Mouse (Mus musculus): Measurements from ENCODE around the gene Arhgap17. TPM values are rescaled to one million over a fixed set of nuclear protein-coding genes. Genes with fewer than 3 reads are reported as not detected.

Gene Arhgap17
- 24.0 and 27.0 TPM in 2 replicates for polyA plus RNA-seq (2016; fragmentation: Nextera tagmentation; extraction: Ambion mirVana)

DNA sequence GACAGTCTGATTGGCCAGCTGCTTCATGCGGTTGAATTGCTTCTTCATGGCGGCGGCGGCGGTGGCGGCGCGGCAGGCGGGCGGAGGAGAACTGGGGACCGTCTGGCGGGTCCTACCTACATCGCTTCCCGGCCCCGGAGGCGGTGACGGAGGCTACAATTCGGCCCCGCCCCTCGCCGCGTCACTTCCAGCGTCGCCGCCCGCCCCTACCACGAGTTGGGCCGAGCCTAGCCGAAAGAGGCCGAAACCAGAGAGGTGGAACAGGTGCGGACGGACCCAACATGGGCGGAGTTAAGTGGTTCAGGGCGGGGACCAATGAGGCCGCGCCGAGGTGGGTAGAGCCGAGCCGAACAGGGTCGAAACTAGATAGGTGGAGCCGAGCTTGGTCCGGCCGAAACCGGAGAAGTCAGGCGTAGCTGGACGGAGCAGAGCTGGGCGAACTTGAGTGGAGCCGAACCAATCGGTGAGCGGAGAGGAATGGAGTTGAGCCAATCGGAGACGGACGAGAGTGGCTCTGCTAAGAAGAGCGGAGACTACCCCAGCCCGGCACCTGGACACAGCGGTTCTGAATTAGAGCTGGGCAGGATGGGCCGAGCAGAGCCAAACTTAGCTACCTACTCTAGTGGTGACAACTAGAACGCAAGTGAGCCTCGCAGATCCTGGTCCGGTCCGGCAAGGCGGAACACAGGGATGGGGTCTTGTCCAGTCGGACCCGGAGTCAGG lies at the start of gene Arhgap17, which contains the start of gene Lcmt1:
Arhgap17 (minus strand) TSS at position 157 of the 723 bp plus-strand sequence.
Lcmt1 (plus strand) TSS at position 26 of the 723 bp plus-strand sequence.
- H3K36me3 ChIP-seq: no peaks in the 10 kb centered on the region
- H3K27ac ChIP-seq: peak within 1 kb of the TSS; percentile 96
- DNase-seq (ENCODE audit: low spot score): peak; percentile 99
- H3K9me3 ChIP-seq: no peaks in the 10 kb centered on the region
- no peaks in the 10 kb centered on the region for H3K27me3 ChIP-seq (ENCODE audit: insufficient read depth, poor library complexity, severe bottlenecking)
- H3K4me3 ChIP-seq: peak within 1 kb of the TSS; percentile 66
- under 1% methylated on average over 64 of the region's 64 CpGs for WGBS
- peaks cover 44% of the 10 kb centered on the region for H3K4me1 ChIP-seq

- Histone ChIP-seq H3K9me3 (no peaks in the 10 kb centered on the region), H3K36me3 (peaks cover 27% of the 10 kb centered on the region), H3K4me1 (no peaks in the 10 kb centered on the region), H3K27me3 (ENCODE audit: insufficient read depth, poor library complexity, severe bottlenecking) (no peaks in the 10 kb centered on the region), H3K4me3 (no peak overlapping the region), H3K27ac (no peak overlapping the region)
- no peak for DNase-seq (ENCODE audit: low spot score)
- 89% methylated on average over 3 of the region's 3 CpGs for WGBS
Measured at GRCm38 (mm10) chr7:123417661-123418060, 47.9 kb upstream of the Arhgap17 start.

DNA sequence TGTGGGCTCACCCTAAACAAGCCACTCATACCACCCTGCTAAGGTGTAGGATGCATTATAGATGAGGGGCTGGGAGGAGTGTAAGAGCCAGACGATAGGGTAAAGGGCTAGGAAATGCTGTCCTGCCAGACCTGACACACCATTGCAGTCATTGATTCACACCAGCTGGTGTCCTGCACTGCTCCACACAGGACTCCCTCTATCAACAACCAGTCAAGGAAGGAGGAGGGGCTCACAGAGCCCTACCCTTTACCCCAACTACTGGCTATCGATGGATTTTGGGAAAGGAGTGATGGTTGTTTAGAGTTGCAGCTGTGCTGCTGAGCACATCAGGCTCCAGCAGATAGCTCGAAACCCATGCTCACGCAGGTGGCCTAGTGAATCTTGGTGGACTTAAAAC lies 47.1 kb upstream of the Arhgap17 start:
- no peaks in the 10 kb centered on the region for H3K9me3 ChIP-seq
- H3K27ac ChIP-seq: no peak overlapping the region
- no peaks in the 10 kb centered on the region for H3K4me1 ChIP-seq
- 73% methylated on average over 4 of the region's 4 CpGs for WGBS
- no peak overlapping the region for H3K4me3 ChIP-seq
- DNase-seq (ENCODE audit: low spot score): no peak
- no peaks in the 10 kb centered on the region for H3K27me3 ChIP-seq (ENCODE audit: insufficient read depth, poor library complexity, severe bottlenecking)
- peaks cover 23% of the 10 kb centered on the region for H3K36me3 ChIP-seq

DNA sequence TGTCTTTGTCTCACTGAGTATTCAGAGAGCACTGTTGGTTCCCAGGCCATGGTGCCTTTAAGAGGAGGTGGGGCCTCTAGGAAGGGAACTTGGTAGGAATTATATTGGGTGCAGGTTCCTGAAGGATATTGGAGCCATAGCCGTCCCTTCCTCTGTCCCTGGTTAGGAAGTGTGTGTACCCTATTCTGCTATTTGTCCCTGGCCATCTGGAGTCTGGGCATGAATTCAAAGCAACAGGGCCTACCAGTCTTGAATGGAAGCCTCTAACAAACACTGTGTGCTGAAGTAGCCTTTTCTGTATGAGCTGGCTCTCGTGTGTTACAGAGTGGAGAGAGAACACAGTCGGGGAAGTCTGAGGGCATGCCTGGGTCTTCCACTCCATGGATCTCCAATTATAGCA lies 42.4 kb upstream of the Arhgap17 start:
- no peak for DNase-seq (ENCODE audit: low spot score)
- no peaks in the 10 kb centered on the region for H3K9me3 ChIP-seq
- no peak overlapping the region for H3K4me3 ChIP-seq
- H3K36me3 ChIP-seq: peaks cover 16% of the 10 kb centered on the region
- WGBS: 84% methylated on average over 3 of the region's 3 CpGs
- no peak overlapping the region for H3K27ac ChIP-seq
- H3K27me3 ChIP-seq (ENCODE audit: insufficient read depth, poor library complexity, severe bottlenecking): no peaks in the 10 kb centered on the region
- H3K4me1 ChIP-seq: no peaks in the 10 kb centered on the region; the same call in 1 of the 2 replicates

- DNase-seq (ENCODE audit: low spot score): no peak
- Histone ChIP-seq H3K4me1 (no peaks in the 10 kb centered on the region; the same call in 1 of the 2 replicates), H3K4me3 (no peak overlapping the region), H3K27me3 (ENCODE audit: insufficient read depth, poor library complexity, severe bottlenecking) (no peaks in the 10 kb centered on the region), H3K27ac (no peak overlapping the region), H3K36me3 (peaks cover 16% of the 10 kb centered on the region), H3K9me3 (no peaks in the 10 kb centered on the region)
- WGBS: 61% methylated on average over 1 of the region's 1 CpGs
Measured at GRCm38 (mm10) chr7:123411109-123411508, 41.4 kb upstream of the Arhgap17 start.

DNA sequence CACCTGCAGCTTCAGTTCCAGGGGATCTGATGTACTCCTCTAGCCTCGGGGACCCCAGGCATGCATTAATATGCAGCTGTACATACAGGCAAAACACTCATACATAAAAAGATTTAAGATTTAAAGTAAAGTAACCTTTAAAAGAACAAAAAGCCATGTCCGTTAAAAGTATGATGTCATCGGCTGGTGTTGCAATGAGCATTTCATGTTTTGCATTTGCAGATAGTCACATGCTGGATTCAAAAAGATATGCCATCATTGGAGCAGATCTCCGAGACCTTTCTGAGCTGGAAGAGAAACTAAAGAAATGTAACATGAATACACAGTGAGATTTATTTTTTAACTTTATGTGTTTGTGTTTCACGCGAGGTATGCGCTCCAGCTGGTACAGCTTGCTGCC lies 40.8 kb upstream of the Arhgap17 start:
- H3K27ac ChIP-seq: no peak overlapping the region
- WGBS: 93% methylated on average over 7 of the region's 7 CpGs
- H3K36me3 ChIP-seq: peaks cover 16% of the 10 kb centered on the region
- no peak overlapping the region for H3K4me3 ChIP-seq
- H3K4me1 ChIP-seq: peaks cover 5% of the 10 kb centered on the region; the same call in 1 of the 2 replicates
- H3K9me3 ChIP-seq: no peaks in the 10 kb centered on the region
- no peak for DNase-seq (ENCODE audit: low spot score)
- H3K27me3 ChIP-seq (ENCODE audit: insufficient read depth, poor library complexity, severe bottlenecking): no peaks in the 10 kb centered on the region

- Histone ChIP-seq H3K36me3 (peaks cover 31% of the 10 kb centered on the region), H3K27ac (no peak overlapping the region), H3K9me3 (no peaks in the 10 kb centered on the region), H3K4me1 (peaks cover 16% of the 10 kb centered on the region; the same call in 1 of the 2 replicates), H3K4me3 (no peak overlapping the region), H3K27me3 (ENCODE audit: insufficient read depth, poor library complexity, severe bottlenecking) (no peaks in the 10 kb centered on the region)
- WGBS: 89% methylated on average over 4 of the region's 4 CpGs
- no peak for DNase-seq (ENCODE audit: low spot score)
Measured at GRCm38 (mm10) chr7:123406988-123407387, 37.3 kb upstream of the Arhgap17 start.

DNA sequence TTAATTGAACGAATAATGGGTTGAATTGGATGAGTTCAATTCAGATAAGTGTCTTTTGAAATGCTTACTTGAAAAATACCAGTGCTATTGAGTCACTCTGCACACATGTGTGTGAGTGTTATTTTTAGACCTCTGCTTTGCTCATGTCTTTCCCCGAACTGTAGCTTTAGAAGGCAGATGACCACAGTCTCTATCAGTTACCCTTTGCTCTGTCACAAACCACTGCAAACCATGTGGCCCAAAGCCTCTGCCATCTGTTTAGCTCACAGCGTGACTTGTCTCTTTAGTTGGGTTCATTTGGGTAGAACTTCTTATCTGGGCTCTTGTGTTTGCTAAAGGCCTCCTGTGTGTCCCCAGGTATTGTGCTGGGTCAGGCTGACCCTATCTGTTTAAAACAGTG lies 35.9 kb upstream of the Arhgap17 start:
- no peaks in the 10 kb centered on the region for H3K9me3 ChIP-seq
- H3K36me3 ChIP-seq: peaks cover 21% of the 10 kb centered on the region
- no peak overlapping the region for H3K4me3 ChIP-seq
- peaks cover 16% of the 10 kb centered on the region; the same call in 1 of the 2 replicates for H3K4me1 ChIP-seq
- 32% methylated on average over 3 of the region's 3 CpGs for WGBS
- DNase-seq (ENCODE audit: low spot score): peak; percentile 82
- H3K27me3 ChIP-seq (ENCODE audit: insufficient read depth, poor library complexity, severe bottlenecking): no peaks in the 10 kb centered on the region
- peak overlapping the region; percentile 76 for H3K27ac ChIP-seq

- no peak for DNase-seq (ENCODE audit: low spot score)
- Histone ChIP-seq H3K4me1 (peaks cover 16% of the 10 kb centered on the region; the same call in 1 of the 2 replicates), H3K9me3 (no peaks in the 10 kb centered on the region), H3K27me3 (ENCODE audit: insufficient read depth, poor library complexity, severe bottlenecking) (no peaks in the 10 kb centered on the region), H3K36me3 (peaks cover 21% of the 10 kb centered on the region), H3K27ac (no peak overlapping the region), H3K4me3 (no peak overlapping the region)
- WGBS: 88% methylated on average over 6 of the region's 6 CpGs
Measured at GRCm38 (mm10) chr7:123404198-123404597, 34.5 kb upstream of the Arhgap17 start.

DNA sequence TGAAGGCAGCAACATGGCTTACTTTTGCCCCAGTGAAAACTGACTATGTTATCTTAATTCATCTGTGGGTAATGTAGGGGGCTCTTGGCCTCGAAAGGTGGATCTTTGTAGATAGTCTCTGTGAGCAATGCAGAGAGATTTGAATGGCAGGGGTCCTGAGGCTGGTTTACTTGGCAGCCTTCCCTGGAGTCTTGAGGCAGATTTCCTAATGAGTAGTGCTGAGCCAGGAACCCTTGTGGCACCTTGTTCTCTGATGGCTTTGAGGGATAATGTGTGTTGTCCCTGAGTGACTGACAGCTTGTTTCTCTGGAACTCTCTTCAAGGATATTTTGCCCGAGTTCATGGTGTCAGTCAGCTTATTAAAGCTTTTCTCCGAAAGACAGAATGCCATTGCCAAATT lies 31.4 kb upstream of the Arhgap17 start:
- H3K27me3 ChIP-seq (ENCODE audit: insufficient read depth, poor library complexity, severe bottlenecking): no peaks in the 10 kb centered on the region
- peaks cover 18% of the 10 kb centered on the region for H3K36me3 ChIP-seq
- no peaks in the 10 kb centered on the region for H3K9me3 ChIP-seq
- peaks cover 16% of the 10 kb centered on the region; the same call in 1 of the 2 replicates for H3K4me1 ChIP-seq
- no peak overlapping the region for H3K4me3 ChIP-seq
- no peak overlapping the region for H3K27ac ChIP-seq
- WGBS: 83% methylated on average over 3 of the region's 3 CpGs
- DNase-seq (ENCODE audit: low spot score): no peak

GRCm38 (mm10) chr7:123399286-123399685 lies 29.6 kb upstream of the Arhgap17 start:
- WGBS: 76% methylated on average over 4 of the region's 4 CpGs
- Histone ChIP-seq H3K4me1 (peaks cover 9% of the 10 kb centered on the region; the same call in 1 of the 2 replicates), H3K27ac (no peak overlapping the region), H3K36me3 (peaks cover 10% of the 10 kb centered on the region), H3K9me3 (no peaks in the 10 kb centered on the region), H3K4me3 (no peak overlapping the region), H3K27me3 (ENCODE audit: insufficient read depth, poor library complexity, severe bottlenecking) (no peaks in the 10 kb centered on the region)
- DNase-seq (ENCODE audit: low spot score): no peak

DNA sequence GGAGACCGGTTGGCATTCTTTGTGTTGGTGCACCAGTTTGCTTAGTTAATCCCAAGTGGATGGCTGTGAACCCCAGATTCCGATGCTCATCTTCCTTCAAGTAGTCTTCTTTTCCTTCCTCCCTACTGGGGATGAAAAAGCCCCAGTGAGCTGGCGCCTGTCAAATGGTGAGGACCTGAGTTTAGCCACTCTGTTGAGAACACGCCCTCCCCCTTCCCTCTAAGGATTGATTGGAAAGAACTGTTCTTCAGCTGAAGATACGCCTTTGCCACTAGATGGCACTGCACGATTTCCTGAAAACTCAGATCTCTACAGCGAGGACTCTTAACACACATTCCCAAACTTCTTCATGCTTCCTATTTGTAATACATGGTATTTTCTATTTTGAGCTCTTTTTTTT lies 29.1 kb upstream of the Arhgap17 start:
- peak; percentile 83 for DNase-seq (ENCODE audit: low spot score)
- peaks cover 8% of the 10 kb centered on the region for H3K4me1 ChIP-seq
- no peak overlapping the region for H3K4me3 ChIP-seq
- no peaks in the 10 kb centered on the region for H3K27me3 ChIP-seq (ENCODE audit: insufficient read depth, poor library complexity, severe bottlenecking)
- H3K36me3 ChIP-seq: peaks cover 9% of the 10 kb centered on the region
- no peaks in the 10 kb centered on the region for H3K9me3 ChIP-seq
- H3K27ac ChIP-seq: no peak overlapping the region
- 22% methylated on average over 7 of the region's 7 CpGs for WGBS

DNA sequence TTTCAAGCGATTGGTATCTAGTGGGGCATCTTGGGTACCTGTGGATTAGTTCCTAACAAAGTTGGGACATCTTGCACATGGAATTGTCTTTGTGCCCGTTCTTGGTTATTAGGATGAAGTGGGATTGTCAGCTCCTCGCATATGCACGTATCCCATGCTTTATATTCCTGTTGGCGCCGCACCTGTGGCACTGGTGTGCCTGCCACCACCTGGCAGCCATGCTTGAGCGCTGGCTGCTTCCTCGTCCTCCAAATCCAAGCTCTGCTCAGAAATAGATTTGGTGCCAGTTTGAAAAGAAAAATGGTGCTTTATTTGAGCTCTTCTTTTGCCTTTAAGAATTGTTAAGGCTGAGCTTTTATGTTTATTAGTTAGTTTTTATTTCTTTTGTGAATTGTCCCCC lies 28.2 kb upstream of the Arhgap17 start:
- H3K9me3 ChIP-seq: no peaks in the 10 kb centered on the region
- WGBS: 88% methylated on average over 8 of the region's 8 CpGs
- no peaks in the 10 kb centered on the region for H3K27me3 ChIP-seq (ENCODE audit: insufficient read depth, poor library complexity, severe bottlenecking)
- peaks cover 6% of the 10 kb centered on the region for H3K36me3 ChIP-seq
- no peak for DNase-seq (ENCODE audit: low spot score)
- H3K27ac ChIP-seq: no peak overlapping the region
- no peak overlapping the region for H3K4me3 ChIP-seq
- H3K4me1 ChIP-seq: peaks cover 9% of the 10 kb centered on the region
